Mouse (Mus musculus): ENCODE data around the gene 1190002N15Rik.

1190002N15Rik gene

DNA sequence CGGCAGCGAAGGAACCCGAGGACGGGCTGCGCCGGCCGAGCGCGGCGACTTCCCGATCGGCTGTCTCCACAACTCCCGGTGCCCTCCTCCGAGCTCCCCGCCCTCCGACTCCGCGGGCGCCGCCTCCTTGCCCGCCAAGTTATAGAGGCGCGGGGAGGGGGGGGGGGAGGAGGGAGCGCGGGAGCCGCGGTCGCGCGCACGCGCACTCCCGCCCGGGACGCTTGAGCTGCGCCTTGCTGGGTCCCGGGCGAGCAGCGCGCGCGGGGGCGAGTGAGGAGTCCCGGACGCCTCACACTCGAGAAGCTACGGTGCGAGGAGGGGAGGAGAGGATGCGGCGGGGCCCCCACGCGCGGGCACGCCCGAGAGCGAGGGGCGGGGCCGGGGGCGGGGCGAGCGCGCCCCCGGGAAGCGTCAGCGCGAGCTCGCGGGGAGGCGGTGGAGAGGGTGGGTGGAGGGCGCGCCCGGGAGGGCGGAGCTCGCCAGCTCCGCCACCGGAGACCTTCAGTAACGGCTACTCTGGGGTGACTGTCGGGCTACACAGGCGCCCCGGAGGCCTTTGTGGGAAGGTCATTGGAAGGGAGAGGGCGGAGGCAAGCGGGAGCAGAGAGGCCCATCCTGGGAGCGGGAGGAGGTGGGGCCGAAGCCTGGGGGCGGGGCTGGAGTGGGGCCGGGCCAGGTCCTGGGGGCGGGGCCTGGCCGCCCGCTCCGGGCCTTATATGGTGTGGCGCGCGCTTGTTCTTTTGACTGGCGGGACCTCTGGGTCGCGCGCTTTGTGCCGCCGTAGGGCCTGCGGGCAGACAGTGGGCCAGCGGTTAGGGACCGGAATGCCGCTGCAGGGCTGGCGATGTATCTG is at the start of gene 1190002N15Rik:
Gene 1190002N15Rik (minus strand): TSS at position 112 of the 853 bp plus-strand sequence.
- in situ Hi-C loops (cut with MboI, MseI), result loop anchor here (10.0 to 25.0 kb wide), 3 partner anchors 149 to 1824 kb away; partner anchors contain the start of gene Atp1b3 (in 1 of the 2)

DNA sequence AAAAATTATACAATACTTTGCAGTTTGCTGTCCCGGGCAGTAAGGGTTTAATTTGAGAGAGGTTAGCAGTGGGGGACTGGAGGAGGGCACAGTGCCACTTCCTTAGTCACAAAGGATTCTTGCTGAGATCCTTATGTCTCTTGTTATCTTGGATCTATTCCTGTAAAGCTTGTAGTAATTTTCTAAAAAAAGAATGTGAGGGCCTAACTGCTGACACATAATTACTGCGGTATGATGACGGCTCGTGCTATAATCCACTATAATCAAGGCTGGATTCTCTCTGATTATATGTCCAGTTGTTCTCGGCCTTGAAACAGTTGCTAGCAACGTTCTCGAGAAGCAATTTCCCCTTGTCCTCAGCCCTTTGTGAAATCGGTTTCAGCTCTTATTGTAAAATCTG is 44.4 kb upstream of the 1190002N15Rik start:
- in situ Hi-C loops (cut with MboI, MseI), result loop anchor here in 1 of 2 experiments (10.0 kb wide), 1 partner anchor 608 kb away; no protein-coding TSS in a partner anchor

DNA sequence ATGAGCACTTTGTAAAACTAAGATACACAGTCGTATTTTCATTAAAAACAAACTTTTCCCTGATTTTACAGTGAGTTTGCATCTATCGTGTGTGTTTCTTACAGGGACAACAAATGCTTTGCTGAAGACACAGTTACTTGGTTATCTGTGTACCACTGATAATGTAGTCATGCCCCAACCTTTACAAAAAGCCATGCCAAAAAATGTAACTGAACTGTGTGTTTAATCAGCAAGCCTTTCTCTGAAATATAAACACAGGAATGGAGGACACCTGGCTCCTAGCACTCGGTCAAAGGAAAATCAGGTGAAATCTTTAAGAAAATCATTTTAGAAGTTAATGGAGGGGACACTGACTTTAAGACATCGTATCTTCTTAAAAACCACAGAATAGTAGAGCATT is 43.8 kb upstream of the 1190002N15Rik start:
- in situ Hi-C loops (cut with MboI, MseI), result loop anchor here in 1 of 2 experiments (10.0 kb wide), 1 partner anchor 607 kb away; no protein-coding TSS in a partner anchor

DNA sequence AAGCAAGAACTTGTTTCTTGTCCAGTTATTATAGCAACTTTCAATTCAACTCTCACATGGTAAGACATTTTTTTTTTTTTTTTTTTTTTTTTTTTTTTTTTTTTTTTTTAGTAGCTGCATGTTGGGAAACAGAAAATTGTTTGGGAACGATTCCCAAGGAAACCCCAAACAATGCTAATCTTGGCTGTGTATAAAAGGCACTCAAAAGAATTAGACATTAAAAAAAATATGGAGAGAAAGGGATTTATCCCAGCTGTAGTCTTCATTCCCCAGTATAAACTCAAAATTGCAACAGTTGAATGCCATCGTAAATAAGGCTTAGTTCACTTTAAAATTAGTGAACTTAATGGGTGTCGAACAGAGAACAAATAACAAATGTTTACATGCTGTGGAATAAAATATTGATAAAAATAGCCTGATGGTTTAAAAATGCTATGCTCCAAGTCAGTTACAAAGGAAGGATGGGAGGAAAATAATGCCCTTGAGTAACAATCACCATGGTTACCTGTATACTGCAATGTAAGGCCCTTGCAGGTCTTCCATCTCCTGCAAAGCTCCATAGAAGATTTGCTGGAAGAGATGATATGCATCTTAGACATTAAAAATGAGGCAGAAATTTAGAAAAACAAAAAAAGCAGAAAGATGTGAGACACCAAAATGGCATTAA is 42.3 kb upstream of the 1190002N15Rik start:
- in situ Hi-C loops (cut with MboI, MseI), result loop anchor here in 1 of 2 experiments (10.0 kb wide), 1 partner anchor 605 kb away; no protein-coding TSS in a partner anchor

GRCm38 (mm10) chr9:94571802-94572201 is 33.9 kb upstream of the 1190002N15Rik start:
- in situ Hi-C loops (cut with MboI, MseI), result no loop called here

- in situ Hi-C loops (cut with MboI, MseI), result no loop called here
Observed at GRCm38 (mm10) chr9:94568386-94568785, 30.5 kb upstream of the 1190002N15Rik start.

GRCm38 (mm10) chr9:94567722-94568314 is 29.9 kb upstream of the 1190002N15Rik start:
- in situ Hi-C loops (cut with MboI, MseI), result no loop called here

DNA sequence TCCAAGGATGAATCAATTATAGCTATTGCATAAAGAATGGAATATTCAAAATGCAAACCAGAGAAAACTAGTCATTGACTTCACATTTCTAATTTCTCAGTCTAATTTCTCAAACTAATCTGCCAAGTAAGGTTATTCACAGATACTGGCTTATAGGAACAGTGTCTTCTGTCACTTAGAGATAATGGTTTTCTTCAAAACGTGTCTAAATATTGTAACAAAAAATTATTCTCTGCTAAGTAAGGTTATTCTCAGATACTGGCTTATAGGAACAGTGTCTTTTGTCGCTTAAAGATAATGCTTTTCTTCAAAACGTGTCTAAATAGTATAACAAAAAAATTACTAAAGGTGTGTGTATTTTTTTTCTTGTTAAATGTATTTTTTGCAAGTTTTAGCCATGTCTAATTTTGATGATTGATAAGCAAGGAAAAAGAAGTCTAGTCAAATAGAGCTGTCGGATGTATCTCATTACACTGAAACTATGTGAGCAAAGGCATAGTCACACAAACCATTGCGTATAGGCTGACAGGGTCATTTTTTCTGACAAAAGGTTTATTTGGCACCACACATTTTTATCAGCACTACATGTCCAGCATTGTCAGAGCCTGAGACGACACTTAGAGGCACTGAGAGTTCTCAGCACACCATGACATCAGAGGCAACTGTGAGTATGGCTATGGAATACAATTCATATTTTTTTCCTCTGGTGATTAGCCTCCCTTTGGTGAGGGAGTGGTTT is 19.1 kb upstream of the 1190002N15Rik start:
- in situ Hi-C loops (cut with MboI, MseI), result no loop called here

GRCm38 (mm10) chr9:94556249-94556648 is 18.4 kb upstream of the 1190002N15Rik start:
- in situ Hi-C loops (cut with MboI, MseI), result no loop called here

GRCm38 (mm10) chr9:94550493-94551095 is 12.7 kb upstream of the 1190002N15Rik start:
- in situ Hi-C loops (cut with MboI, MseI), result no loop called here

DNA sequence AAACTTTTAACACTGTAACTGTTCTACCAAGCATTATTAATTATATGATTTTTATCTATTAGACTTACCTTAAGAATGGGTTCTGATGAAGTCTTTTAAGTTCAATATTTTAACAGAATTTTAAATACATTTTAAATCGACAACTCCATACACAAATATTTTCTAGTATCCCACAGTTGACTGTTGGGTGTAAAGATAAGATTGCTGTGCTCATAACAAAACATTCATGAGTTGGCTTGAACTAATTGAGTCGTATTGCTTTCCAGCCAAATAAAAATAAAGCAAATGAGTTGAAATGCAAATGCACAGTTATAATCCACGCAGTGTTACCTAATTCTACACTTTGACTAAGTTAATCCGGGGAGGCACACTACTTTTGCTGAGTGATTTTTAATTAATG is 6.0 kb upstream of the 1190002N15Rik start:
- in situ Hi-C loops (cut with MboI, MseI), result loop anchor here (25.0 kb wide), 2 partner anchors 143 to 1818 kb away; partner anchors contain the start of gene Atp1b3 (in 1 of the 2)

GRCm38 (mm10) chr9:94540343-94541095 is 2.6 kb upstream of the 1190002N15Rik start:
- in situ Hi-C loops (cut with MboI, MseI), result loop anchor here (25.0 kb wide), 2 partner anchors 147 to 1822 kb away; partner anchors contain the start of gene Atp1b3 (in 1 of the 2)

DNA sequence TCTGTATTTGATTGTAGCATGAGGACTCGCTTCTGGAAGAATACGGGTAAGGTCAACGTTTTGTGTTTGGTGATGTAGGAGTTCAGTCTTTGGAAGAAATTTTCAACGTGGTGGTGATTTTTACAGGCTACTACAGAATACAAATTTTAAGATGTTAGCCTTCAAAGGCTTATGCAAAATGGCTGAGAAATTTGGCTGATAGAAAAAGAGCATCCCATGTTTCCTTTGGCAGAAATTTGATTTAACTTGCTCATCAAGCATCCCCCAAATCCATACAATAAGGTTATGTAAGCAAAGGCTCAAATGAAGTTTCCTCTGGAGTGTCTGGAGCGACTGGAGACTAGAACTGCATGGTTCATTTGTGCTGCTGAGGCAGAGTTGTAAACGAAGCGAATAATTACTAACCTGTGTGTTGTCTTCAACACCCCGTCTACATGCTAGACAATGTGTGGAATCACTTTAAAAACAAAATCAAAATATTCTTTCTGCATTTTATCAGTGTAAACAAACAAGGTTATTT is 1.5 kb upstream of the 1190002N15Rik start:
- in situ Hi-C loops (cut with MboI, MseI), result loop anchor here (10.0 to 25.0 kb wide), 3 partner anchors 148 to 1823 kb away; partner anchors contain the start of gene Atp1b3 (in 1 of the 2)

DNA sequence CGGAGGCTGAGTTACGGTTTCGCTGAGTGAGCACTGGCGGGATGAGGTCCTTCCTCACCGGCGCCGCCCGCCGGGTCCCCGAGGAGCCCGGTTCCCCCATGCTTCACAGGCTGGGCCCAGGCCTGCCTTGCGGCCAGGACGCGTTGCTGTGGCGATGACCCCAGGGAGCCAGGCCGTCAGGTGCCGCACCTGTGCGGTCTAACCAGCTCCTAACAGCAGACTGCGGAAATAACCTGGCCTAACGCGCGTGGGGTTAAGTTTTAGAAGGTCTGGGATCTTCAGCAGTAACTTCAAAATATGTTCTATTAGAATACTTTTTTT is 902 bp upstream of the 1190002N15Rik start:
- in situ Hi-C loops (cut with MboI, MseI), result loop anchor here (10.0 to 25.0 kb wide), 3 partner anchors 149 to 1824 kb away; partner anchors contain the start of gene Atp1b3 (in 1 of the 2)

GRCm38 (mm10) chr9:94537051-94537917 is 597 bp downstream of the 1190002N15Rik start:
- in situ Hi-C loops (cut with MboI, MseI), result loop anchor here (10.0 to 25.0 kb wide), 3 partner anchors 150 to 1825 kb away; partner anchors contain the start of gene Atp1b3 (in 1 of the 2)

DNA sequence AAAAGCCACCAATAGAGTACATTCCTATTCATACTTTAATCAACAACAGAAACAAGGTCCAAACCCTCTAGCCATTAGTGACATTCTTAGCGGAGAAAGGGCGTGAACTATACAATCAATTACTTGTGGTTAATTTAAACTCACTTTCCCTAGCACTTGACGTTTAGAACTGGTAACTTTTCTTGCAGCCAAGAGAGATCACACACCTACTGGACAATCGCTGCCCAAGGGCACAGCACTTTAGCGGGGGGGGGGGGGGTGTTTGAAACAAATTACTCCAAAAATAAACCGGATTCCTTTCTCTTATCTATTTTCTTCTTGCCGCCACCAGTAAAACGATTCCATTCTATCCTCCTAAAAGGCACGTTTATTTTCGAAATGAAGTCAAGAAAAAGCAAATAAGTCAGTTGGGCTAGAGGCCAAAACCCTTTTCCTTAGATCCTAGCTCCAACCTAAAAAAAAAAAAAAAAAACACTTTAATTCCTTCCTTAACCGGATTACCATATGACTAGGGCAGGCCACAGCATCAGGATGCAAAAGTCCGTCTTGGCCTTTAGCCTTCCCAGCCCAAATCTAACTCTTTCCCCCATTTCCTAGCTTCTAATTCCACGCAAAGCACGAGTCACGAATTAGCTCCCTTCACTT is 1.5 kb downstream of the 1190002N15Rik start:
- in situ Hi-C loops (cut with MboI, MseI), result loop anchor here (10.0 to 25.0 kb wide), 3 partner anchors 151 to 1826 kb away; partner anchors contain the start of gene Atp1b3 (in 1 of the 2)

- in situ Hi-C loops (cut with MboI, MseI), result loop anchor here (5.0 to 25.0 kb wide), 5 partner anchors 73 to 1828 kb away; partner anchors contain the start of gene Atp1b3 (in 1 of the 2)
Observed at GRCm38 (mm10) chr9:94534795-94535194, 3.1 kb downstream of the 1190002N15Rik start.

DNA sequence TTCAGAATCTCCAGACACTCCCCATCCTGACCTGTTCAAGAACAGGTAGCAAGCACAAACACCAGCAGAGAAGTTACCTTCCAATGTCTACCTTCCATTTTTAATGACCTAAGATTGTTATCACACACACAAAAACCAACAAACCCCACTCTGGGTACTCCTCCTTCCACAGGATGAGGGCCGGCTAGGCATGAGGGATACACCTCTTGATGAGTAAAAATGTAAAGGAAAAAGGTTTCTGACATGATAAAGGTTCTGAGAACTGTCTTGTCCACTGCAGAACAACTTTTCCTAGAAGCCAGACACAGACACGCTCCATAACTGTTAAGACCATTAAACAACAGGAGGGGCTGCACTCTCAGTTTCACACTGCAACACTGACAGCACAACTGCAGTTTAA is 3.7 kb downstream of the 1190002N15Rik start:
- in situ Hi-C loops (cut with MboI, MseI), result loop anchor here (5.0 to 25.0 kb wide), 5 partner anchors 73 to 1828 kb away; partner anchors contain the start of gene Atp1b3 (in 1 of the 2)

All from T-helper 17 cell (primary cell).